Mouse (Mus musculus) heart, embryonic 13.5 days (tissue): ENCODE measurements around the gene Ccm2. TPM values are rescaled to one million over a fixed set of nuclear protein-coding genes. Genes with fewer than 3 reads are reported as not detected.

Experiments used
- ATAC-seq: fragments of 200-750 bp; cut with Nextera tagmentation; 2 replicates; pipeline ENCODE4 v1.8.0; 2017; ENCODE audit warnings: moderate TSS enrichment; ENCODE audit not compliant: insufficient number of reproducible peaks, low FRiP score, low TSS enrichment; ENCODE audit errors: extremely low read depth
- H3K27ac ChIP-seq: fragments of 300-500 bp; sonication (generic); replicated peaks from 2 replicates; pipeline ENCODE4 v1.5.1; 2015; ENCODE audit warnings: moderate library complexity, mild to moderate bottlenecking, inconsistent platforms
- H3K27me3 ChIP-seq: fragments of 300-500 bp; sonication (generic); replicated peaks from 2 replicates; pipeline ENCODE4 v1.6.1; 2015; ENCODE audit warnings: mild to moderate bottlenecking, inconsistent platforms
- H3K36me3 ChIP-seq: fragments of 300-500 bp; sonication (generic); 2 replicates; pipeline ENCODE4 v1.6.1; 2015; ENCODE audit warnings: mild to moderate bottlenecking, inconsistent platforms
- H3K4me1 ChIP-seq: fragments of 300-500 bp; sonication (generic); 2 replicates; pipeline ENCODE4 v1.6.1; 2015; ENCODE audit warnings: inconsistent platforms
- H3K4me2 ChIP-seq: fragments of 300-500 bp; sonication (generic); 2 replicates; pipeline ENCODE4 v1.6.1; 2015; ENCODE audit warnings: inconsistent platforms, mild to moderate bottlenecking, moderate library complexity
- H3K4me3 ChIP-seq: fragments of 300-500 bp; sonication (generic); 2 replicates; pipeline ENCODE4 v1.5.1; 2015; ENCODE audit warnings: moderate library complexity, mild to moderate bottlenecking, inconsistent platforms
- H3K9ac ChIP-seq: fragments of 300-500 bp; sonication (generic); 2 replicates; pipeline ENCODE4 v1.6.1; 2015; ENCODE audit warnings: inconsistent platforms, mild to moderate bottlenecking, moderate library complexity
- H3K9me3 ChIP-seq: fragments of 300-500 bp; sonication (generic); 2 replicates; pipeline ENCODE4 v1.6.1; 2016; ENCODE audit warnings: inconsistent platforms
- WGBS: fragments of 180-500 bp; shearing (Covaris S2); methylation state at CpG from one replicate; pipeline ENCODE4 v1.1.7; 2015; ENCODE audit warnings: mixed read lengths; 5-methylcytosine and 5-hydroxymethylcytosine counted together
- polyA plus RNA-seq: library from polyadenylated mRNA; unstranded; fragments of >200 nt; fragmentation: Nextera tagmentation; extraction: Ambion mirVana; gene quantifications from 2 replicates; pipeline ENCODE4 v1.2.1, GENCODE M21; 2015

Ccm2 gene
- polyA plus RNA-seq, 1 experiment from 2014 or later = 54.3 TPM

DNA sequence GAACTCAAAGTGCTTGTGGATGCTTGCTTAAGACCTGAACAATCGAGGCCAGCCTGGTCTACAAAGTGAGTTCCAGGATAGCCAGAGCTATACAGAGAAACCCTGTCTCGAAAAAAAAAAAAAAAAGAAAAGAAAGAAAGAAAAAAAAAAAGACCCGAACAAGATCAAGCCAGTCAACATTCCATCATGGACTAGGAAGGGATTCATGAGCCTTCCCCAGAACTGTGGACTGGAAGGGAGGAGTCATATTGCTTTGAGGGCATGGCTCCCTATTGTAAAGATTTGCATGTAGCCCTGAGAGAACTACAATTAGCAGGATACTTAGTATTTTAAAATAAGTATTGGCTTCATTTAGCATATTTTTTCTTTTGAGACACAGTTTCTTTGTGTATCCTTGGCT is 2.0 kb upstream of the Ccm2 start:
- Histone ChIP-seq H3K4me1 (peaks cover 24% of the 10 kb centered on the region), H3K27me3 (no peaks in the 10 kb centered on the region), H3K4me2 (no peak overlapping the region), H3K9ac (no peak overlapping the region), H3K36me3 (0 out of 2 replicates have a peak, but pooled peaks cover 4% of the 10 kb centered on the region), H3K4me3 (no peak overlapping the region), H3K9me3 (no peaks in the 10 kb centered on the region), H3K27ac (no peak overlapping the region)
- ATAC-seq = no peak
- WGBS = 67% methylated on average over 3 of the region's 3 CpGs

DNA sequence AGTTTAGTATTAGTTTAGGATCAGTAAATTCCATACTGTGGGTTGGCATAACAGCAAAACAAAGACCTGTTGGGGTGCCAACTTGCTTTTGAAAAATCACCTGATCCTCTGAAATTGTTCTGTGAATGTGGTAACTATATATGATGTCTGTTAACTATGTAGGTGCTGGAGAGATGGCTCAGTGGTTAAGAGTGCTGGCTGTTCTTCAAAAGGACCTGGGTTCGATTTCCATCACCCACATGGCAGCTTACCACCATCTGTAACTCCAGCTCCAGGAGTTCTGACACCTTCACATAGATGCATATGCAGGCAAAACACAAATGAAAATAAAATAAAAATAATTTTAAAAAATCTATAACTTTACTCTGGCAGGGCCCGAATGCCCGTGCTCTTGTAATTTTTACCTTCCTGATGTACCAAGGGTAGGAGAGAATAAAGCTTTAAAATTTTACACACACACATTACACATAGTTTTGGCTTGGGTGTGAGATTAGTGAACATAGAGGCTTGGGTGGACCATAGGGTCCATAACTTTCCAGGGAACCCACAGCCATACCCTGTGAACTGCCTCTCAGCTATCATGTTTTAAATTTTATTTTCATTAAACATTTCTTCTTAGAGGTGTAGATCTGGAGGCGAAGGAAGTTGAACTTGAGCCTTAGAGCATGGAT is 1.4 kb upstream of the Ccm2 start:
- Histone ChIP-seq H3K27me3 (no peaks in the 10 kb centered on the region), H3K9me3 (no peaks in the 10 kb centered on the region), H3K4me2 (peak overlapping the region; percentile 87), H3K9ac (no peak overlapping the region), H3K36me3 (0 out of 2 replicates have a peak, but pooled peaks cover 4% of the 10 kb centered on the region), H3K4me1 (peaks cover 25% of the 10 kb centered on the region), H3K4me3 (no peak overlapping the region), H3K27ac (peak overlapping the region; percentile 98)
- 94% methylated on average over 4 of the region's 4 CpGs for WGBS
- ATAC-seq = no peak

DNA sequence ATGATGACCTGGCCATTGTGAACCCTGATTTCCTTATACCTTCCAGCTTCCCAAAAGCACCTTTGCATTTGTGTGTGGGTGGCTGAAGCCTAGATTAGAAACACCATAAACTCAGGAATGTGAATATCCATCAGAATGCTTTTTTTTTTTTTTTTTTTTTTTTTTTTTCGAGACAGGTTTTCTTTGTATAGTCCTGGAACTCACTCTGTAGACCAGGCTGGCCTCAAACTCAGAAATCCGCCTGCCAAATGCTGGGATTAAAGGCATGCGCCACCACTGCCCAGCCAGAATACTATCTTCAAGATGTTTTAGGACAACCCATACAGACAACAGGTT is 862 bp upstream of the Ccm2 start:
- H3K36me3 ChIP-seq = 0 out of 2 replicates have a peak, but pooled peaks cover 4% of the 10 kb centered on the region
- WGBS = 26% methylated on average over 3 of the region's 3 CpGs
- H3K9me3 ChIP-seq = no peaks in the 10 kb centered on the region
- H3K9ac ChIP-seq = peak overlapping the region; percentile 94
- ATAC-seq = no peak
- H3K27ac ChIP-seq = peak overlapping the region; percentile 98
- peak overlapping the region; percentile 87 for H3K4me2 ChIP-seq
- peaks cover 25% of the 10 kb centered on the region for H3K4me1 ChIP-seq
- H3K27me3 ChIP-seq = no peaks in the 10 kb centered on the region
- peak overlapping the region; percentile 91 for H3K4me3 ChIP-seq

DNA sequence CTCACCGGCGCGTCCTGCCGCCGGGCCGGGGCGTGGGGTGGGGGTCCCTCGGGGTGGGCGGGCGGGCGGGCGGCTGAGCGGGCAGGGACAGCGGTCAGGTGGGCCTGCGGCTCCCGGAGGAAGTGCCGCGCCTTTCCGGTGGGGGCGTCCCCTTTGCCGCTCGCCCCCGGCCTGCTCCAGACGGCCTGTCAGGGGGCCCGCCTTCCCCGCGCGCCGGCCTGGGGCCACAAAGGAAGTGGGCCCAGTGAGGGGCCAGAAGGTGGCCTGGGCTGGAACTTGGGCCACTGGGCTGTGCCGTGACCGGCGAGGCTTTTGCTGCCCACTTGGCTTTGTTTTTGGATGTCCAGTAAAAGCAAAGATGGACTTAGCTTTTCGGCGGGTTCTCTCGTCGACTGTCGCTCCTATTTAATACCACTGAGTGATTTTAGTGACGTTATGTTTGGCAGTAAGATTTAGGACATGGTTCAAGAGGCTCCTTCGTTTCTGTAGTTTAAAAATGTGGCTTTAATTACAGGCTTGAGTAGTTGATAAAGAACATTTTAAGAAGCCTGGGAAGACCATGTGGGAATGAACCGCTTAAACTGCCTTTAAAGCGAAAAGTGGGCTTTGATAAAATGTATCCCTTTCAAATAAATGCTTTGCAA is 472 bp downstream of the Ccm2 start:
- Histone ChIP-seq H3K4me3 (peak overlapping the region; percentile 91), H3K9ac (peak overlapping the region; percentile 94), H3K36me3 (peaks cover 13% of the 10 kb centered on the region), H3K27me3 (no peaks in the 10 kb centered on the region), H3K9me3 (no peaks in the 10 kb centered on the region), H3K4me1 (peaks cover 25% of the 10 kb centered on the region), H3K27ac (peak overlapping the region; percentile 98), H3K4me2 (peak overlapping the region; percentile 87)
- ATAC-seq = peak; percentile 69
- 1% methylated on average over 30 of the region's 41 CpGs for WGBS

DNA sequence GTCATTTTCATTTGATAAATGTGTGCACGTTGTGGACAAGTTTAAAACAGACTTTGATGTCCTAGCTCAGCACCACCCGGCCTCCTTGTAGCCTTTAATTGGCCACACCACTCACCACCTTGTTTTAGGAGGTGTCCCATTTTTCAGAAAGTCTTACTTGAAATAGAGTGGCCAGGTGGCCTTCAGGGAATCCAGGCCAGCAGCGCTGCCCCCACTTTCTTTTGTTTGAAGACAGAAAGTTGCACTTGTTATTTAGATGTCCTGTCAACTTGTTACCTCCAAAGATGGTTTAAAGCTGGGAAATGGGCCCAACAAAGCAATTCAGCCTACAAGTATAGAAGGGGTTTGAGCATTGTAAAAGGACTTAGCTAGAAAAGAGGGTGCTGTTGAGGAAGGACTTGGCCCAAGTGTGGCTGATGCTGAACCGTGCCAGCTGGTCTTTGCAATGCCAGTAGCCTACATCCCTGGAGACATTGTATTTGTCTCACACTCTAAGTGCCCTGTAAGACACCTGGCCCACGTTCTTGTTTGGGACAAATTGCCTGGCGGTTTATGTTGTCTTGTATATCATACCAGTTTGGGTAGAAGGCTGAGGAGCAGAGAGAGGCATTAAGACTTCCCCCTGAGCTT is 1.1 kb downstream of the Ccm2 start:
- Histone ChIP-seq H3K27ac (peak overlapping the region; percentile 98), H3K4me1 (peaks cover 25% of the 10 kb centered on the region), H3K36me3 (peaks cover 19% of the 10 kb centered on the region), H3K9me3 (no peaks in the 10 kb centered on the region), H3K27me3 (no peaks in the 10 kb centered on the region), H3K4me2 (peak overlapping the region; percentile 87), H3K9ac (peak overlapping the region; percentile 94), H3K4me3 (peak overlapping the region; percentile 91)
- no peak for ATAC-seq
- 38% methylated on average over 6 of the region's 6 CpGs for WGBS

DNA sequence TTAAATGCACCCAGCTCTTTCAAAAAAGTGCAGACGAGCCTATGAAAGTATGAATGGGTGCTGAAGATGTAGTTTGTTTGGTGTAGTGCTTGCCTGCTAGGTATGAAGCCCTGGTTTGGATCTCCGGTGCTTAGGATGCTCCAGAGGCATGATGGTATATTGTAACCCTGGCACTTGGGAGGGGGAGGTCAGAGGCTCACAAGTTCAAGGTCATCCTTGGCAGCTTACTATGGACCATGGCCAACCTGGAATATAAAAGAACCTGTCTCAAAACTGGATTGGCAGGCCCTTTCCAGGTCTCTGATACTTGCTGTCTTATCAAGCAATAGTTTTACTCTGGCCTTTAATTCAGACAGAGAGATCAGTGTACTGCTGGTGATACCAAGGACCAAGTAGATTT is 3.1 kb downstream of the Ccm2 start:
- Histone ChIP-seq H3K9me3 (no peaks in the 10 kb centered on the region), H3K4me1 (peaks cover 32% of the 10 kb centered on the region), H3K27ac (no peak overlapping the region), H3K4me3 (no peak overlapping the region), H3K9ac (no peak overlapping the region), H3K36me3 (peaks cover 23% of the 10 kb centered on the region), H3K27me3 (no peaks in the 10 kb centered on the region), H3K4me2 (no peak overlapping the region)
- no peak for ATAC-seq
- WGBS = 90% methylated on average over 2 of the region's 2 CpGs

DNA sequence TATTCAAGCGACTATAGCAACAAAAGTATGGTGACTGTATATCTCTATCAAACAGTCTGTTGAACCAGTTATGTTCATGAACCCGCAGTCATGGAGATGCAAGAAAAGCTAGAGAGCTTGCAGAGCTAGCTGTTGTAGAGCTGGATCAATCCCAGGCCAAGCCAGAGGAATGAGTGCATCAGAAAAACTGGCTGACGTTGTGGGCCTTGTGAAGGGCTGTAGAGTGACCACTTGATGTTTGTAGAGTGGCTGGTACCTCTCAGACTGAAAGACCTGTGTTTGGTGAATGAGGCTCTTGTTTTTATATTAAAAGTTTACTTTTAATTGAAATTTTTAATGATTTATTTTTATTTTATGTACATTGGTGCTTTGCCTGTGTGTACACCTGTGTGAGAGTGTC is 3.5 kb downstream of the Ccm2 start:
- Histone ChIP-seq H3K27ac (no peak overlapping the region), H3K27me3 (no peaks in the 10 kb centered on the region), H3K4me1 (peaks cover 35% of the 10 kb centered on the region), H3K4me2 (no peak overlapping the region), H3K9ac (no peak overlapping the region), H3K36me3 (peaks cover 23% of the 10 kb centered on the region), H3K9me3 (no peaks in the 10 kb centered on the region), H3K4me3 (no peak overlapping the region)
- WGBS = 90% methylated on average over 3 of the region's 3 CpGs
- ATAC-seq = no peak

DNA sequence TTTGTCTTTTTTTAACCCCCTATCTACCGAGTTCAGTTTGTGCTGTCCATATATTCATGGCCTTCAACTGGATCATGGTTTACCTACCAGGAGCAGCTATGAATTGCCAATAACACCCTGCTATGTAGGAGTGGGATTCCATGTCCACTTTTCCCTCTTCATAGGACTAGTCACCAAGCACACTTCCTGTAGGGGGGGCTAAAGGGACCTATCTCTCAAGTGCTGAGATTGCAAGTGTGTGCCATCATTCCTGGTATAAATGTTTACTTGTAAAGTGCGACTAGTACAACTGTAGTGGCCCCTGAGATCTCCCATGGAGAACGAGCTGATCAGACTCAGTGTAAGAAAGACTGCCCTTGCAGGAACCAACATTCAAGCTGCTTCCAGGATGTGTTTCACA is 11.5 kb downstream of the Ccm2 start:
- Histone ChIP-seq H3K4me1 (peaks cover 29% of the 10 kb centered on the region), H3K9me3 (no peaks in the 10 kb centered on the region), H3K27ac (no peak overlapping the region), H3K36me3 (peaks cover 18% of the 10 kb centered on the region), H3K4me2 (no peak overlapping the region), H3K9ac (no peak overlapping the region), H3K27me3 (no peaks in the 10 kb centered on the region), H3K4me3 (no peak overlapping the region)
- no peak for ATAC-seq
- 66% methylated on average over 3 of the region's 3 CpGs for WGBS

DNA sequence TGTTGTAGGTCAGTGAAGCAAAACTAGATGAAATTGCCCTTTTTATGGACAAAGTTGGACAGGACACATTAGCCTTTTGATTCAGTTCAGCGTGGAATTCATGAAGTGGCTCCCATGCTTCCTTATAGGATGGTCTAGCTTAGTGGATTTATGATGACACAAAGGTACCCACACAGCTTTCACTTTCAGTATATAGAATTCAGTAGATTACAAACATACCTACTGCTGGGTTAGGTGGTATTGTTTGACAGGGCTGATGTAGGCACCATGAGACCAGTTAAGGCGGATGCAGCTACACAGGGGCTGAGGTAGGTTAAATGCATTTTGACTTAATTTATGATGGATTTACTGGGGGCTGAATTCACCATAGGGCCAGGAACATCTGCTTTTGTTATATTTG is 13.3 kb downstream of the Ccm2 start:
- peaks cover 15% of the 10 kb centered on the region for H3K36me3 ChIP-seq
- 99% methylated on average over 2 of the region's 2 CpGs for WGBS
- ATAC-seq = no peak
- no peak overlapping the region for H3K4me2 ChIP-seq
- H3K27ac ChIP-seq = no peak overlapping the region
- peaks cover 30% of the 10 kb centered on the region for H3K4me1 ChIP-seq
- H3K27me3 ChIP-seq = no peaks in the 10 kb centered on the region
- H3K4me3 ChIP-seq = no peak overlapping the region
- H3K9ac ChIP-seq = no peak overlapping the region
- H3K9me3 ChIP-seq = no peaks in the 10 kb centered on the region

DNA sequence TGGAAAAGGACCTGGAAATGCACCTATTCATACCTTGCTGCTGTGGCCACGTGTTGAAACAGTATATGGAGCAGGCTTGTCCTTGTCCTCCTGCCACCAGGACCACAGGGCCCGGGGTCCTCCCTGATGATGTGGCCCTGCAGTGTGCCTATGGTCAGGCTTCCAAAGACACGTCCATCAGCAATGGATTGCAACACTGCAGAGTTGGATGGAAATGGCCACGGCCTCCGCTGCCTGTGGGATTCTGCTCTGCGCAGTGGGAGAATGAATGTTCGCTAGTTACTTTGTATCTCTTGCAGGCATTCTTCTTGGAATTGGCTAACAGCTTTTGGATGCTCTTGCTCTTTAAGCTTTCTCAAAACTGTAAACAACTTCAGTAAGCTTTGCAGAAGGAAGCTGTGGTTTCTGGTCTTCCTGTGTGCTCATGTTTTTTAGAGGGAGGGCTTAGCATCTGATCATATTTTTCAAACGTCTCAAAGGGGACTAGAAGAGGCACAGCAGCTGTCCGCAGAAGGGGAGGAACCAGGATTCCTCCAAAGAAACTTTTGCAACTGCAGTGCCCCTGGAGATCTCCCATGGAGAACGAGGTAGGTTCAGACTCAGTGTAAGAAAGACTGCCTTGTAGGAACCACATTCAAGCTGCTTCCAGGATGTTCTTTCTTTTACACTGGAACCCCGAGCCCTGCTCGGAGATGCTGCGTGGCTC is 14.1 kb downstream of the Ccm2 start:
- H3K9ac ChIP-seq = no peak overlapping the region
- no peak overlapping the region for H3K27ac ChIP-seq
- no peak for ATAC-seq
- no peak overlapping the region for H3K4me3 ChIP-seq
- H3K4me1 ChIP-seq = peaks cover 29% of the 10 kb centered on the region
- no peaks in the 10 kb centered on the region for H3K9me3 ChIP-seq
- H3K27me3 ChIP-seq = no peaks in the 10 kb centered on the region
- H3K36me3 ChIP-seq = peaks cover 19% of the 10 kb centered on the region
- 84% methylated on average over 13 of the region's 13 CpGs for WGBS
- H3K4me2 ChIP-seq = no peak overlapping the region

DNA sequence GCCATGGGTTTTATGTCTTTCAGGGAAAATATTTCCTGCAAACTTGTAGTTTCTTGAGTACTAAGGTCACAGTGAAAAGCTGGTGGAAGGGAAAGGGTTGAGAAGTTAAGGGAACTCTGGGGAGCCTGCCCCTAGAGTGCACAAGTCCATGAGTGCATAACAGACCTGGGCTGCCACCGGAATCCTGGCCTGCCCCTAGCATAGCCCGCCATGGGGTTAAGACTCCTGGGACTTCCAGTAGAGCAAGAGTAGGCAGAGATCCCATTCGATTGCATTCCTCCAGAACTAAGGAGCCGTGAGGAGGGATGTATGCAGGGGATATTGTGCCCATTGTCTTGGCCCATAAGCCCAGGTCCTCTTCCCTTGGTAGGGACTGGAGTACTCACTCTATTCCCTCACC is 14.8 kb downstream of the Ccm2 start:
- Histone ChIP-seq H3K9me3 (no peaks in the 10 kb centered on the region), H3K4me1 (peaks cover 29% of the 10 kb centered on the region), H3K36me3 (peaks cover 19% of the 10 kb centered on the region), H3K9ac (no peak overlapping the region), H3K27me3 (no peaks in the 10 kb centered on the region), H3K4me3 (no peak overlapping the region), H3K27ac (no peak overlapping the region), H3K4me2 (no peak overlapping the region)
- ATAC-seq = no peak
- WGBS = 94% methylated on average over 4 of the region's 4 CpGs
